Mouse (Mus musculus) lung, embryonic 15.5 days (tissue): ENCODE data around the gene Lhfpl5. TPM values are rescaled to one million over a fixed set of nuclear protein-coding genes. Genes with fewer than 3 reads are reported as not detected.

Experiments
- ATAC-seq: fragments of 200-750 bp; cut with Nextera tagmentation; 2 replicates; pipeline ENCODE4 v1.8.0; 2017; ENCODE audit warnings: moderate number of reproducible peaks, borderline replicate concordance; ENCODE audit not compliant: low FRiP score, low TSS enrichment; ENCODE audit errors: extremely low read depth
- H3K27ac ChIP-seq: fragments of 300-500 bp; sonication (generic); 2 replicates; pipeline ENCODE4 v1.5.1; 2015; ENCODE audit warnings: moderate library complexity, mild to moderate bottlenecking, inconsistent platforms
- H3K27me3 ChIP-seq: fragments of 300-500 bp; sonication (generic); 2 replicates; pipeline ENCODE4 v1.6.1; 2015; ENCODE audit warnings: inconsistent platforms
- H3K36me3 ChIP-seq: fragments of 300-500 bp; sonication (generic); 2 replicates; pipeline ENCODE4 v1.6.1; 2015; ENCODE audit warnings: inconsistent platforms
- H3K4me1 ChIP-seq: fragments of 300-500 bp; sonication (generic); 2 replicates; pipeline ENCODE4 v1.6.1; 2015; ENCODE audit warnings: inconsistent platforms
- H3K4me2 ChIP-seq: fragments of 300-500 bp; sonication (generic); 2 replicates; pipeline ENCODE4 v1.6.1; 2015; ENCODE audit warnings: inconsistent platforms, mild to moderate bottlenecking, moderate library complexity
- H3K4me3 ChIP-seq: fragments of 300-500 bp; sonication (generic); 2 replicates; pipeline ENCODE4 v1.5.1; 2015; ENCODE audit warnings: mild to moderate bottlenecking, inconsistent platforms
- H3K9ac ChIP-seq: fragments of 300-500 bp; sonication (generic); 2 replicates; pipeline ENCODE4 v1.6.1; 2015; ENCODE audit warnings: inconsistent platforms
- H3K9me3 ChIP-seq: fragments of 300-500 bp; sonication (generic); 2 replicates; pipeline ENCODE4 v1.6.1; 2016; ENCODE audit warnings: inconsistent platforms
- WGBS: fragments of 180-500 bp; shearing (Covaris S2); methylation state at CpG from one replicate; pipeline ENCODE4 v1.1.7; 2015; 5-methylcytosine and 5-hydroxymethylcytosine counted together
- polyA plus RNA-seq: library from polyadenylated mRNA; unstranded; fragments of >200 nt; fragmentation: Nextera tagmentation; extraction: Ambion mirVana; gene quantifications from 2 replicates; pipeline ENCODE4 v1.2.1, GENCODE M21; 2015

Lhfpl5 gene
- polyA plus RNA-seq, 1 experiment from 2014 or later, result 0.57 TPM

DNA sequence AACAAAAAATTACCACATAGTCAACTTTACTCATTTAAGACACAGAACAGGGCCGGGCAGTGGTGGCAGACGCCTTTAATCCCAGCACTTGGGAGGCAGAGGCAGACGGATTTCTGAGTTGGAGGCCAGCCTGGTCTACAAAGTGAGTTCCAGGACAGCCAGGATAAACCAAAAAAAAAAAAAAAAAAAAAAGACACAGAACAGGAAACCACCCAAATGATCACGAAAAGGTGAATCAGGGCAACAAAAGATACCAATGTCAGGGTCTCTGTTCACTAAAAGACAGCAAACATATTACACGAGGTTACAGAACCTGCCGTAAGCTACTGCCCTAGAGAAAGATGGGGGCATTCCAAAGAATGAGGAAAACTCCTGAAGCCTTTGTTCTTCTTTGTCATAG lies 37.7 kb downstream of the Lhfpl5 start:
- no peak overlapping the region for H3K4me2 ChIP-seq
- no peak overlapping the region for H3K27ac ChIP-seq
- H3K4me3 ChIP-seq, result no peak overlapping the region
- H3K36me3 ChIP-seq, result peaks cover 19% of the 10 kb centered on the region
- no peak overlapping the region for H3K9ac ChIP-seq
- H3K9me3 ChIP-seq, result no peaks in the 10 kb centered on the region
- no peaks in the 10 kb centered on the region for H3K27me3 ChIP-seq
- H3K4me1 ChIP-seq, result 0 out of 2 replicates have a peak, but pooled peaks cover 7% of the 10 kb centered on the region
- WGBS, result 84% methylated on average over 6 of the region's 6 CpGs
- no peak for ATAC-seq

DNA sequence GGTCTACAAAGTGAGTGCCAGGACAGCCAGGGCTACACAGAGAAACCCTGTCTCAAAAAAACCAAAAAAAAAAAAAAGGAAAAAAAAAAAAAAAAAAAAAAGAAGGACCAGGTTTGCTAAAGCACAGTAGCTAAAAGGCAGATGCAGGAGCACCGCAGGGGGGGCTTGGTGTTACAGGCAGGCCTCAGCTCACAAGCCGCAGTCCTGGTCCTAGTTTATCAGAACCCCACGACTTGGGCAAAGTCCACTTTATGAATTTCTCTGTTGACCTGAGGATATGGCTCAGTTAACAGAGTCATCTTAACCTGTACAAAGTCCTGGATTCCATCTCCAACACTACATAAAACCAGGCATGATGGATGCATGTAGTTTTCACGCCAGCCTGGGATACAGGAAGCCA lies 39.9 kb downstream of the Lhfpl5 start:
- peaks cover 23% of the 10 kb centered on the region for H3K36me3 ChIP-seq
- H3K4me1 ChIP-seq, result peaks cover 15% of the 10 kb centered on the region
- H3K9me3 ChIP-seq, result no peaks in the 10 kb centered on the region
- H3K9ac ChIP-seq, result no peak overlapping the region
- H3K27me3 ChIP-seq, result no peaks in the 10 kb centered on the region
- H3K27ac ChIP-seq, result no peak overlapping the region
- no peak for ATAC-seq
- H3K4me3 ChIP-seq, result no peak overlapping the region
- 88% methylated on average over 4 of the region's 4 CpGs for WGBS
- H3K4me2 ChIP-seq, result no peak overlapping the region

GRCm38 (mm10) chr17:28617636-28618035 lies 42.2 kb downstream of the Lhfpl5 start:
- peaks cover 23% of the 10 kb centered on the region for H3K36me3 ChIP-seq
- no peaks in the 10 kb centered on the region for H3K27me3 ChIP-seq
- H3K4me3 ChIP-seq, result no peak overlapping the region
- H3K27ac ChIP-seq, result no peak overlapping the region
- no peak for ATAC-seq
- 84% methylated on average over 10 of the region's 10 CpGs for WGBS
- H3K4me1 ChIP-seq, result peaks cover 28% of the 10 kb centered on the region
- H3K9ac ChIP-seq, result no peak overlapping the region
- H3K9me3 ChIP-seq, result no peaks in the 10 kb centered on the region
- no peak overlapping the region for H3K4me2 ChIP-seq

DNA sequence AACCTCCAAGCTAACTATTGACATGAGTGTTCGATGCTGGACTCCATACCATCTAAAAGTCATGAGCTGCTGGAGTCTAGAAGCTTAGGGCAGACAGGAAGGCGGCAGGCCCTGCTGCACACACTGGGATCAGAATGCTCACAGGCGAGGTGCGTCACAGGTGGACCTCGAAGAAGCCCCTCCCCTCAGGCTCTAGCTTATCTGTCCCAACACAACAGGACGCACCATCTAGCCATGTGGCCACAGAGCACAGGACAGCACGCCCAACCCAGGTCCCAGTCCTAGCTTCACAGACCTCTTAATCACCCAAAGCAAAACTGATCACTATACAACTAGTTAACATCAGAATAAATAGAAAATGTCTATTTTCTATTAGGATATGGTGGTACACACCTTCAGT lies 42.7 kb downstream of the Lhfpl5 start:
- Histone ChIP-seq H3K4me2 (no peak overlapping the region), H3K4me1 (peaks cover 30% of the 10 kb centered on the region), H3K36me3 (peaks cover 23% of the 10 kb centered on the region), H3K9me3 (no peaks in the 10 kb centered on the region), H3K27me3 (no peaks in the 10 kb centered on the region), H3K9ac (no peak overlapping the region), H3K4me3 (no peak overlapping the region), H3K27ac (no peak overlapping the region)
- no peak for ATAC-seq
- WGBS, result 70% methylated on average over 7 of the region's 7 CpGs

DNA sequence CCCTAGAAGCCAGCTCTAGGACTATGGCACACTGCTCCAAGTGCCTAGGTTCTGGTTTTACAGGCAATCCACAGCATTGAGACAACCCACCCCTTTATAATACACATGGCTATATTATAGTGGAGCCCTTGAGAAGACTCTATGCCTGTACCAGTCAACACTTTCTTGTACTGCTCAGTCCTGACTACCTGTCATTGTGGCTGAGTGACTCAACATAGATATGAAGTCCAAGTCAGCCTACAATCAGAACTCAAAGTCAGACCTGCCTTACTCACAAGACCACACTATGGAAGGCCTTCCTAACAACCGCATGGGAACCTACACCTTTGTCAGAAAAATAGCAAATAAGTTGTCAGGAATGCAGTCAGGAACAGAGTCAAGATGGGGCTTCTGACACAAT lies 43.3 kb downstream of the Lhfpl5 start:
- no peaks in the 10 kb centered on the region for H3K27me3 ChIP-seq
- WGBS, result 93% methylated on average over 1 of the region's 1 CpGs
- peaks cover 30% of the 10 kb centered on the region for H3K4me1 ChIP-seq
- no peak overlapping the region for H3K4me2 ChIP-seq
- H3K36me3 ChIP-seq, result peaks cover 22% of the 10 kb centered on the region
- H3K27ac ChIP-seq, result no peak overlapping the region
- ATAC-seq, result no peak
- H3K9ac ChIP-seq, result no peak overlapping the region
- no peaks in the 10 kb centered on the region for H3K9me3 ChIP-seq
- H3K4me3 ChIP-seq, result no peak overlapping the region

DNA sequence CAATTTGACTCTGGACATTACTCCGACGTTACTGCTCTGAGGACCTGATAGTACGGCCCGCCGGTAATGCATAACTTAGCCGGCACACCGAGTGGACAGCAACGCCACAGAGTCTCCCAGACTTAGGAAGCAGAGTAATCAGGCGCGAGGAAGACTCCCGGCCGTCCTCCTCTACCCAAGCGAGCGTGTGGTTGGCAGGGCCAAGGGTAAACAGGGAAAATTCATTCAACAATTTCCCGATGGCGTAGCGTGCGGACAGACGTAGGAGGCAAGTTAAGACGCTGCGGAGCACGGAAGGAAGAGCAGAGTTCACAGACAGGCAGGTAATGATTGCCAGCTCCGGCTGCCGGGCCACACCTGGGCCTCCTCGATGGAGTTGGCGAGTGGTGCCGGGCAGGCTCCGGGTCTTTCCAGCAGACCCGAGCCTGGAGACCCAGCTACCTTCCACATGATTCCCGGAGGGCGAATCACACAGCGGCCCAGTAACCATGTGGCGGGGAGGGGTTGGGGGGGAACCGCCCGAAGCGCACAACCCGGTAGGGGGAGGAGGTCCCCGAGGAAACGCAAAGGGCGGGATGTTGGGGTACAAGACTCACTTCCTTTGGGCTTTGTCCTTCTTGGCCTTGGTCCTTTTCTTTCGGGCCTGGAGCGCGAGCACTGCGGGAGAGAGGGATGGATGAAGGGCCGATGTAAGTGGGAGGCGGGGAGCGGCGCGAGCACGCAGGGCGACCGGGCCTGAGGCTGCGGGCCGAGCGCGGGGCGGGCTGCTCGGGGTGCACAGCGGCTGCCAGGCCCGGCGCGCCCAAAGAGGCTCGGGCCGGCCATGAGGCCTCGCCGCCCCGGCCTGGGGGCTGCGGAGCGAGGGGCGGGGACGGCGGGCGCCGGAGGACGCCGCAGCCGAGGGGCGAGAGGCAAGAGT lies 46.2 kb downstream of the Lhfpl5 start:
- Histone ChIP-seq H3K4me1 (peaks cover 30% of the 10 kb centered on the region), H3K27ac (peak overlapping the region; percentile 86)
- 3% methylated on average over 73 of the region's 78 CpGs for WGBS

DNA sequence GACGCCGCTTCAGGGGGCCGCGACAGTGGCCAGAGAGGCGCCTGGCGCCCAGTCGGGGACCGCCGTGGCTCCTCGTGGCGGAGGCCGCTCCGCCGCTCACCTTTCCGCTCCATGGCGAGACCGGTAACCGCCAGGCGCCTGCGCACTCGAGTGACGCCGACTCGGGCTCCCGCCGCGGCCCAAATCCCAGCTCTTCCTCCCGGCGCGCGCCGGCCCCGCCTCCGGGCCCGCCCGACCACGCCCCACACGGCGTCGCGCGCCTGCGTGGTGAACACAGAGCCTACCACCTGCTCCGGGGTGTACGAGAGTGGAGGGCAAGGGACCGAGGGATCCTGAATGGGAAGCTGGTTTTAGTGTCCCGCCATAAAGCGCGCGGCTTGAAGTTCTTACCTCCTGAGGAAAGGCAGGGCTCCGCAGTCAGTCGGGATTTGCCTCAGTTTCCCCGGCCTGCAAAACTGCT lies 46.9 kb downstream of the Lhfpl5 start, which contains the start of gene Srpk1:
Srpk1 (minus strand) TSS at position 410 of the 460 bp plus-strand sequence.
- Histone ChIP-seq H3K9me3 (no peaks in the 10 kb centered on the region), H3K9ac (peak within 1 kb of the TSS; percentile 96), H3K27ac (peak within 1 kb of the TSS; percentile 86), H3K36me3 (peaks cover 10% of the 10 kb centered on the region), H3K4me3 (peak within 1 kb of the TSS; percentile 65), H3K4me2 (peak within 1 kb of the TSS; percentile 87), H3K27me3 (no peaks in the 10 kb centered on the region), H3K4me1 (peaks cover 30% of the 10 kb centered on the region)
- peak; percentile 95 for ATAC-seq
- WGBS, result 1% methylated on average over 40 of the region's 53 CpGs

More for the DNA sequence above, 46.2 kb downstream of the Lhfpl5 start:
- Histone ChIP-seq H3K9me3 (no peaks in the 10 kb centered on the region), H3K4me3 (peak overlapping the region; percentile 65), H3K9ac (peak overlapping the region; percentile 96), H3K36me3 (peaks cover 10% of the 10 kb centered on the region), H3K27me3 (no peaks in the 10 kb centered on the region), H3K4me2 (peak overlapping the region; percentile 87)
- peak; percentile 70 for ATAC-seq

DNA sequence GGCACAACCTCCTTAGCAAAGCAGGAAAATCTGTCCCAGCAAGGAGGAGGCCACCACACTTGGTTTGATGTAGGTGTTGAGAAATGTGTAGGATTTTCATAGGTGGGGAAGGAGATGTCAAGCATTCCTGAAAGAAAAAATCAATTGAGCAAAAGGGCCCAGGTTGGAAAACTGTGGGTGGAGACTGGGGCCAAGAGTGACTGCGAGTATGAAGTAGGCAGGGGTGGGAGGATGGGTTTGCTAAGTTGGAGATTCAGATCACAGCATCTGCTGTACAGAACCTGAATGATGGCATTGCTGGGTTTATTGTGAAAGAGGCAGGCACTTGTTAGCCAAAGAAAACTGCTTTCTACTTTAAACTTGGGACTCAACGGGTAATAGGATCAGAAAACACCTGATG lies 49.4 kb downstream of the Lhfpl5 start:
- no peak overlapping the region for H3K4me2 ChIP-seq
- no peaks in the 10 kb centered on the region for H3K27me3 ChIP-seq
- peaks cover 18% of the 10 kb centered on the region for H3K4me1 ChIP-seq
- H3K9ac ChIP-seq, result no peak overlapping the region
- H3K27ac ChIP-seq, result no peak overlapping the region
- no peak for ATAC-seq
- H3K4me3 ChIP-seq, result no peak overlapping the region
- 65% methylated on average over 2 of the region's 2 CpGs for WGBS
- H3K9me3 ChIP-seq, result no peaks in the 10 kb centered on the region
- peaks cover 5% of the 10 kb centered on the region for H3K36me3 ChIP-seq

GRCm38 (mm10) chr17:28625327-28625726 lies 49.9 kb downstream of the Lhfpl5 start:
- Histone ChIP-seq H3K9ac (no peak overlapping the region), H3K9me3 (no peaks in the 10 kb centered on the region), H3K36me3 (no peaks in the 10 kb centered on the region; the same call in 1 of the 2 replicates), H3K4me2 (no peak overlapping the region), H3K27me3 (no peaks in the 10 kb centered on the region), H3K4me1 (peaks cover 15% of the 10 kb centered on the region), H3K4me3 (no peak overlapping the region), H3K27ac (no peak overlapping the region)
- WGBS, result 88% methylated on average over 15 of the region's 15 CpGs
- no peak for ATAC-seq

- peaks cover 5% of the 10 kb centered on the region; the same call in 1 of the 2 replicates for H3K4me1 ChIP-seq
- H3K36me3 ChIP-seq, result no peaks in the 10 kb centered on the region
- H3K27ac ChIP-seq, result no peak overlapping the region
- no peak overlapping the region for H3K9ac ChIP-seq
- WGBS, result 79% methylated on average over 2 of the region's 2 CpGs
- no peak overlapping the region for H3K4me3 ChIP-seq
- no peak for ATAC-seq
- no peak overlapping the region for H3K4me2 ChIP-seq
- no peaks in the 10 kb centered on the region for H3K27me3 ChIP-seq
- no peaks in the 10 kb centered on the region for H3K9me3 ChIP-seq
These were observed 51.5 kb downstream of the Lhfpl5 start for GRCm38 (mm10) chr17:28626937-28627336.

GRCm38 (mm10) chr17:28628248-28629124 lies 53.0 kb downstream of the Lhfpl5 start:
- H3K4me1 ChIP-seq, result no peaks in the 10 kb centered on the region
- WGBS, result 29% methylated on average over 10 of the region's 10 CpGs
- no peak overlapping the region for H3K4me2 ChIP-seq
- H3K27me3 ChIP-seq, result no peaks in the 10 kb centered on the region
- H3K9me3 ChIP-seq, result no peaks in the 10 kb centered on the region
- no peak overlapping the region for H3K27ac ChIP-seq
- ATAC-seq, result no peak
- no peaks in the 10 kb centered on the region for H3K36me3 ChIP-seq
- no peak overlapping the region for H3K4me3 ChIP-seq
- H3K9ac ChIP-seq, result no peak overlapping the region
